Mouse (Mus musculus) skeletal muscle tissue, adult 2 months (tissue): ENCODE results near the gene Amd1.

ENCODE experiments used
- DNase-seq: peaks from one replicate; pipeline ENCODE4 v3.0.0-alpha.2; 2012; ENCODE audit warnings: low read depth, low spot score

Amd1 gene

DNA sequence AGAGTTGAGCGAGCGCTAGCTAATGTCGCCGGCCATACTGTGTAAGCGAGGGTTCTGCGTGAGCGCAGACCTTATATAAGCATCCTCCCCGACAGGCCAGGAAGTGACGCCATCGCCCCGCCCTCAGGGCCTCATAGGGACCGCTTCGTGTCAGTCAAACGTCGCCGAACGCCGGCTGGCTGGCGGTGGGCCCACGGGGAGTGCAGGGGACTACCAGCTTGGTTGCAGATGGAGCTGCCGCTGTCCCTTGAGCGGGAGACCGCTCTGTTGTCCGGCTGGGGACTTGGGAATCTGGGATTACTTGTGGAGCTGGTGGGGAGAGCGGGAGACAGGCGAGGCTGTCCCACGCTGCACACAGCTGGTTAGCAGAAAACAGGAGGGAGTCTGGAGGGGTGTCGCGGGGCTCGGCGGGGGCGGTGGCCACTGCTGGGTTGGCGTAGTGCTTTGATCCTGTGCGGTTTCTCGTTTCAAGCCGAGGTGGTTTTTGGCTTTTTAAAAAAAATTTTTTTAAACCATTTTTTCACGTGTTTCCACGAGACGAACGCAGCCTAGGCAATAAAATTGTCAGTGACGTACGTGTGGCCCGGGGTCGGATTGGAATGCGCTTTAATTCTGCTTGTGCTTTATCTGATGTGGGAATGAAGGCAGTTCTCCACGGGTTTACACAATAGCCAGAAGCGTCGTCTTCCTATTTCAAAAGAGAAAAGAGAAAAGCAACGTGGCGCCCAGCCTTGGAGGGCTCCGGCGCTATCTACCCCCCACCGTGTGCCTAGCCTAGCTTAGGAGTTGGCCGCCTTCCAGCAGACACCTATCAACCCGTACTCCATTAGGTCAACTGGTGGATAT, at the start of gene Amd1:
Gene Amd1, minus strand, starts transcription at position 47 of the 846 bp plus-strand sequence.
- DNase-seq, result peak; percentile 99

DNA sequence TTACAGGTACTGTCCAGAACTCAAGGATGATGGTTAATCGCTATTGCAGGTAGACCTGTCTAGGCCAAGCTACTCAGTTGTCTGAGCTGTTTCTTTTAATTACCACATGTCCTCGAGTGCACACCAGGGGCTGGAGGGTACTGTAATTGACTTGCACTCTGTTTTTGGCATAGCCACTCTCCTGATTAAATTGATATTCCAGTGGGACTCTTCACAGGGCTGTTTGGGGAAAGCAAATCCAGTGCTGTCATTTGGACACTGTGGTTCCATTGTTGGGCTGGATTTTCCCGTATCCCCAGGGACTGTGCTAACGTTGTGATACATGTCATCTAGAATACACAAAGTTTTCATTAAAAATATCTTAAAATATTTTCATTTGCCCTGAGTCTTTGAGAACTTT, 49.2 kb upstream of the Amd1 start:
- DNase-seq, result no peak

DNA sequence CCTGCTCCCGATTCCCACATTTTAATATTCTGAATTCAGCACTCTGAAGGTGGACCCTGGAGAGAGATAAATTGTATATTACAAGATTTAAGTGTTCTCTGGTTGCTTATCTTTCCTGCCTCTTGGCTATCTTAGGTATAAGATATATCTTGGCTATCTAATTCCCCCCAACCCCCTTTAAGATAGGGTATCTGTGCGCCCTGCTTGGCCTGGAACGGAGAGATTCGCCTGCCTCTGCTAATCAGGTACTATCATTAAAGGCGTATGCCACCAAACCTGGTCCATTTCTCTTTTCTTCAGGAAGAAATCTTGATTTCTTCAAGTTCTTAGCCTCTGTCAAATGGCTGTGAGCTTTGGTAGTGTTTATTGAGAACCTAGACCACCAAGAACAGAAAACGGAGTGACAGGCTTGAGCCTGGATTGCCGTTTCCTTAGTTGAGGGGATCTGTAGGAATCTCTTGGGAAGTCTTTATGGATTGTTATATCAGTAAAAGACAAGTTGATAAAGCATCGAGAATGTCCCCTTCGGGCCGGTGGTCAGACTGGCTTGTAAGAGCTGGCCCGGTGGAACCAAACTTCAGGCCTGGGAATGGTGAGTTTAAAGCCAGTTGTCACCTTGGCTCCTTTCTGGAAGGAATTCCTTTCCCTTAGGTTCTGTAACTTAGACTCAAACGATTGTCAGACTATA, 48.4 kb upstream of the Amd1 start:
- DNase-seq, result no peak

DNA sequence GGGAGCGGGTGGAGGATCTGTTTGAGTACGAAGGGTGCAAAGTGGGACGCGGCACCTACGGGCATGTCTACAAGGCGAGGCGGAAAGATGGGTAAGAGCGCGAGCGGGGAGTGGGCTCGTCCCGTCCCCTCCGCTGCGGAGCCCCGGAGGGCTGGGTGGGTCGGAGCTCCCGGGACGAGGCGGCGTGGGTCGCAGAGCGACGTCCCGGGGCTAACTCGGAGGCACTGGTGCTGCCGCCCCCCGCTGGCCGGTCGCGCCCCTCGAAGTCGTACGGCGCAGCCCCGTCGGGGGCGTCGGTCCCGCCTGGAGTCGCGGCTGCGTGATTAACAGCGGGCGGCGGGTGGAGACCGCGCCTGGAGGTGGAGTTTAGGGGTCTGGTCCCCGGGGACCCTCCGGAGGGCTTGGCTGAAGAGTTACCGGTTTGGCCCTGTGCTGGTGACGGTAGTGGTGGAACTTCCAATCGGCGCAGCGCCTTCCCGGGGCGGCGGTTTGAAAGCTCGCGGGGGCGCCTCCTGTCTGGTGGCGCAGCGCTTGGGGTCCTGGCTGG, 47.7 kb upstream of the Amd1 start:
- peak; percentile 50 for DNase-seq

DNA sequence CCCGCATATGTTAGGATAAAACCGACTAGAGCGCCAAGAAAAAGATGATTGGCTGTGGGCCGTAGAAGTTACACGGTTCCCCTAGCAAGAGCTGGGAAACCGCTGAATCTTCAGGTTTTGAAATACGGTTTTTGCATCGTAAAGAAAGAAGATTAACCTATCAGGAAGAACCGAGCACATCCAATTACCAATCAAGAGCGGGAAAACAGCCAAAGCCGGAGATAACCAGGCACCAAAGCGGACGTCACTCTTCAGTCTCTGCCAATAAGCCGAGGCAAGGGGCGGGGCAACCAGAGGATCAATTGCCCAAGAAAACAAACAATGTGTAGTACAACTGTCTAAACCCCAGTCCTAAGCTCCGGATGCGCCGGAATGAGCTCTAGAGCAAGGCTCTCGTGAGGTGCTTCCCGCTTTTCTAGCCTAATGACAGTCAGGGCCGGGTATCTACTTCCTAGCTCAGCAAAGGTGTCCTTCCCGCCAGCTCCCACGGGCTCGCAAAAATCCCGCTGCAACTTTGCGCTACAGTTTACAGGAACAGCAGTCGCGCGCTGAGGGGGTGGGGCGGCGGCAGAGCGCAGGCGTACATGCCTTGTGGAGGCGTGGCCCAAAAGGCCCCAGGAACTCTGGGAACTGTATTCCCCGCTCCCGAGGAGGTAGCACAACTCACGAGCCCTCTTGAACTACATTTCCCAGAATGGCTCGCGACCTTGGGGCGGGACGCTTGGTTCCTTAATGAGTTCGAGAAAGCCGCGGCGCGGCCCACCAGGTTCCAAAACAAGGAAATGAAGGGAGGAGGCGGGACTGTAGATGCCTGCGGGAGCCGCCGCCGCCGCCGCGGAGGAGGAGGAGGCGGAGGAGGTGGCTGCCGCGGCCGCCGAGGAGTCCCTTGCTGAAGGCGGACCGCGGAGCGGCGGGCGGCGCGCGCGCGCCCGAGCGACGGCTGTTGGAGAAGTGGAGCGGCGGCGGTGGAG, 46.9 kb upstream of the Amd1 start:
- DNase-seq, result peak; percentile 97

DNA sequence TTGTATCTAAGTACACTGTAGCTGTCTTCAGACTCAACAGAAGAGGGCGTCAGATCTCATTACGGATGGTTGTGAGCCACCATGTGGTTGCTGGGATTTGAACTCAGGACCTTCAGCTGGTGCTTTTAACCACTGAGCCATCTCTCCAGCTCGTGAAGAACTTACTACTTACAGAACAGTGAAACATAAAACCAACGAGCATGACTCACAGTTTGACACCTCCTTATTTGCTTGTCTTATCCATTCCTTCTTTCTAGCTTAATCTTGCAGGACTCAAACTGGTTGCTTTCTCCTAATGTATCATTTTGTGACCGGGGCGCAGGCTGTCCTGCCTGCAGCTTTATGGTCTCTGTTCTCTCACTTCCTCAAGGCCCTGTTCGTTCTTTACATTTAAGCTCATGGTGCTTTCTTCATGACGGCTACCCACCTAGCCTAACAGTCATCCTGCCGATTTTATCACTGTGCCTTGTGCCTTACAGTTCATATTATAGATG, 45.5 kb upstream of the Amd1 start:
- DNase-seq, result no peak

DNA sequence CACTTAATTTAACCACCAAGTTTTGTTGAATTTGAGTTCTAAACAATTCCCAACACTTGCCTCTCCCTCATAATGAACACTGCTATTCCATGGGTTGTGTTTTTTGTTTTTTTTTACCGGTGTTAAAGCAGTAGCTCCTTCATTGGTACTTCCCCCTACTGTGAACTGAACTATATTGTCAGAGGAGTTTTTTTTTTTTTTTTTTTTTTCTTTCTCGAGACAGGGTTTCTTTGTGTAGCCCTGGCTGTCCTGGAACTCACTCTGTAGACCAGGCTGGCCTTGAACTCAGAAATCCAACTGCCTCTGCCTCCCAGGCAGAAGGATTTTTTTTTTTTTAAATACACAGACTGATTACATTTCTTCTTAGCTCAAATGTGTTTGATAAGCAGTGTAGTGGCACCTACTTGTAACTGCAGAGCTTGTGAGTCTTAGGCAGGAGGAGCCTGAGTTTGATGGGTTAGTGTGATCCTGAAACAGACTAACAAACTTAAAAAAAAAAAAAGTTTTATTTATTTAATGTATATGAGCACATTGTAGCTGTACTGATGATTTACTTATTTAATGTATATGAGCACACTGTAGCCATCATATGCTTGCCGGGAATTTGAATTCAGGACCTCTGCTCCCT, 44.9 kb upstream of the Amd1 start:
- DNase-seq, result no peak

DNA sequence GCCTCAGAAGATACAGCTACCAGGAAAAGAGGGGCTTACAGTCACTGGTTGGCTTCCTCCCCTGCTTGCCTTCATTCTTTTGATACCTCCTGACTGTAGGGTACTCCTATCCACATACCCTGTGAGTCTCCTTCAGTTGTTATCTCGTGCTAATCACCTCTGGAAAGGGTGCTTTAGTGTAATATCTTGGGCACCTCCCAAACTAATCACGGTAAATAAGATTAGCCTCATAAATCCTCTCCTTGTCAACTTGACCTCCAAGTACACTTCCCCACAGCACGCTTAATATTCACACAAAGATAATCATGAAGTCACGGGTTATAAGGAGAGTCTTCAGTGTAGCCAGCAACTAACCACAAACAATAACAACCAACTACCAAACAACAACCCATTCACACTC, 40.0 kb upstream of the Amd1 start:
- DNase-seq, result no peak

DNA sequence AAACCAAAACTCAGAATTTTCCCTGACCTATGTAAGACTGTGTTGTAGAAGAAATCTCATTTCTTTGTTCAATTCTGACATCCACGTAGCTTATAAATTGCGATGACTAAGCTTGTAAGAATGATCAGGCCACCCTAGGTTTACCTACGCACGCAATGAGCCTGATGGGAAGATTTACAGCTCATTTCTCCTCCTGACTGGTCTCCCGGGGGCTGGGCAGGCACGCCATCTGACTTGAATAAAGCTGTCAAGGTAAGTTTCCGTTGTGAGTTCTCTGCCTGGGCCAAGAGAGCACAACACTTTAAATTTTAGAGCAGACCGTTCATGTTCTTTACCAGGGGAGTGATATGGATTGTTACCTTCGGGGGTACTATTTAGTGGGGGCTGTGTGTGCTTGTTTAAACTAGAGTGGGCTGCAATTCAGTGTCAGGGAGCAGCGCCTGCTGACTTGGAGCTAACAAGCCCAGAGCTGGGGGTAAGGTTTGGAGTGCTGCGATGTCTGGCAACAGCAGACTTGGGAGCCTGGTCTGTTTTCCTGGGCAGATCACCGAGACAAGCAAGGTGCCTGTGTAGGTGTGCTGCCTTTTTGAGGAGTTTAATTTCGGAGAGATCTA, 37.5 kb upstream of the Amd1 start, which contains the start of gene Cdk19:
Gene Cdk19, plus strand, starts transcription at position 214 of the 614 bp plus-strand sequence.
- no peak for DNase-seq

DNA sequence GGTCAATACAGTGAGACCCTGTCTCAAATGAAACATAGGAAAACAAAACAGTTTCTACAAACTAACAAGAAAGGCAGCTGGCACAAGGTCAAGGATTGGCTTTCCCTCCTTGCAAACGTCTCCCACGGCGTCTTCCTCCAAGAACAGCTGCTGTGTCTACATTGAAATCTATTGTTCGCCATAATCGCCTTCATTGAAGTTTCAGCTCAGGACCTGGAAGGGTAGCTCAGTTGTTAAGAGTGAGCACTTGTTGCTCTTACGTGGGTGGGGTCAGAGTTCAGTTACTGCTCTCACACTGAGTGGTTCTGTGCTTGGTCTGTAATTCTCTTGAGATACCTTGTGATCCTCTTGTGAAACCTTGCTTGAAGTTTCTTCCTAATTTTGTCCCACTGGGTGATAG, 30.9 kb upstream of the Amd1 start:
- no peak for DNase-seq

DNA sequence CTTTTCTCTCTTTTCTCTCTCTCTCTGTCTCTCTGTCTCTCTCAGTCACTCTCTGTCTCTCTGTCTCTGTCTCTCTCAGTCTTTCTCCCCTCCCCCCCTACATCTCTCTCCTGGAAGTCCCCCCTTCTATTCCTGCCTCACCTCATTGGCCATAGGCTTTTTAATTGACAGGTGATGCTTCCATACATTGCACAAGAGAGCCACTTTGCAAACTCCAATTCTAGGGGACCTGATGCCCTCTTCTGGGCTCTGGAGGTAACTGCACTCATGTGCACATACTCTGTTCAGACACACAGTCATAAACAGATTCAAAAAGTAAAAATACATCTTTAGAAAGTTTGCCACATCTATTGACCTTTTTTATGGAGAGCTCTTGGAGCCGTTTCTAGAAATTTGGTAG, 28.3 kb upstream of the Amd1 start:
- DNase-seq, result no peak

DNA sequence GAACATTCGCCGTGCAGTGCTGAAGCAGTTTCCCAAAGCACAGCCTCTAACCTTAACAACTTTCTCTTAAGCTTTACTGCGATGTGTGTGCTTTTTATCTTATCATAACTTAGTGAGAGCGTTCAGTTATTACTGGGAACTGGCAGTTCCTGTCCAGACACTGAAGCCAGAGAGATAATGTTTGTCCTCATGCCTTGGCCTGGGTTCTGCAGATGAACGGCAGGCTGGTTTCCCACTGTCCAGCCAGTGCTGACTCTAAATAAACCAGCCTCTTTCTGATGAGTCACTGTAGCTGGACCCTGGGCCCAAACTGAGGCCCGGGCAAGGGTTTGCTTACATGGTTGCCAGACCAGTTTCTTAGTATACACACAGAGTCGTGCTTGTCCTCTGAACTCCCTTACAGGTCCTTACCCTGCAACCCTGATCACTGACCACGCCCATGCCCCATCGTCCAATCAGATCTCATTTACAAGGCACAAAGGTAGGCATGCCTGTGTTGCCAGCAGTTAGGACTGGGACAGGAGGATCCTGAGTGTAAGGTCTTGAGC, 26.1 kb upstream of the Amd1 start:
- peak; percentile 92 for DNase-seq

DNA sequence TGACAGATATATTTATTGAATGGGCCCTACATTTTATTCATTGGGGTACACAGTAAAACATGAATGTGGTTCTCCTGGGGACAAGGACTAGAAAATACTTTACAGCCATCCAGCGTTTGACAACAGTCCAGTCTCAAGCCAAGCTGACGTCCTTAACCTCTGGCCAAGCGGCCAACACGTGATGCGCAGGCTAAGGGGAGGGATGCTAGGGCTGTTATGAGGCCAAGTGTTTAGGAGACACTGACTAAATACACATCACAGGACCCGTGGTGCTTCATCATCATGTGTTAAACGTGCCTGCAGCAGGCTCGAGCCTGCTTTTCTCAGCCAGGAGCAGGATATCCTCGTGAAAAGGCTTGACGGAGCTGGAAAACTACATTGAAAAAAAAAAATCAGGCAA, 18.3 kb upstream of the Amd1 start:
- no peak for DNase-seq

DNA sequence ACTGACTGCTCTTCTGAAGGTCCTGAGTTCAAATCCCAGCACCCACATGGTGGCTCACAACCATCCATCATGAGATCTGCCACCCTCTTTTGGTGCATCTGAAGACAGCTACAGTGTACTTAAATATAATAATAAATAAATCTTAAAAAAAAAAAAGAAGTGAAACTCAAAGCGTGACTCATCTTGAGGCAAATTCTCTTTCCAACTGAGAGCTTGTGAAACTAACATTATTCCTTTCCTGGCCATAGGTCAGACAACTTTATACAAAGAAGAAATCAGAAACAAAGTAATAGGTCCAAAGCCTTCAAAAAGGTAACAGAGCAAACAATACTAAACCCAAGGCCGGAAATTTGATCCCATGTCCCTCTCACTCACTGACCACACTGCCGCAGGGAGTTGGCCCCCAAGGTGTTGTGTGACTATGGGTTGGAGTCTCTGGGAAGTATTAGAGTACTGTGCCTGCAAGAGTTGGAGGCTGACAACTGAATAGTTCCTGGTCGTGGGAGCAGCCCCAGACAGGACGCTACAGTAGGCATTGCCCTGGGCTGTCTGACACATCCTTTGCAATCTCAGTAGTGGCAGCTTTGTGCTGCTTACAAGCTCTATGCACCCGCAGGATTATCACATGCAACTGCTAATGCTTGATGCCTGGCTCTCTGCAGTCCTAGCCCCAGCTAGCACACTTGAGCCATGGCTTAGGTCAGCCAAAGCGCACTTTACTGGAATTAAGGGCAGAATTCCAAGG, 15.0 kb upstream of the Amd1 start:
- no peak for DNase-seq

DNA sequence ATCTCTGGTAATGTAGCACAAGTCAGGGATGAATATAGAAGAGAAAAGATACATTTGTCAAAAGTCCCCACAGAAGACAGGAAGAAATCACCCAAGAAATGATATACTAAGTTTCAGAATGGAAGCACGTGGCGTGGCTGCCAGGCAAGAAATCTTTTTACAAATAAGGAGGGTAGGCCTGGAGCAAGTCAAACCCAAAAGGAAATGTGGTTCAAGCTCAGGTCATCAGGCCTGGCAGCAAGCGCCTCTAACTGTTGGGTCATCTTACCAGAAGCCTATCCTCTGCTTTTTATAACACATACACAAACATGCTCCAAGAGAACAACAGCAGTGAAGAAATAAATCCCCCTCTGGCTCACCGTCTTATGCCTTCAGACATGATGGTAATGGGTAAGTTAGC, 10.8 kb upstream of the Amd1 start:
- peak; percentile 47 for DNase-seq

DNA sequence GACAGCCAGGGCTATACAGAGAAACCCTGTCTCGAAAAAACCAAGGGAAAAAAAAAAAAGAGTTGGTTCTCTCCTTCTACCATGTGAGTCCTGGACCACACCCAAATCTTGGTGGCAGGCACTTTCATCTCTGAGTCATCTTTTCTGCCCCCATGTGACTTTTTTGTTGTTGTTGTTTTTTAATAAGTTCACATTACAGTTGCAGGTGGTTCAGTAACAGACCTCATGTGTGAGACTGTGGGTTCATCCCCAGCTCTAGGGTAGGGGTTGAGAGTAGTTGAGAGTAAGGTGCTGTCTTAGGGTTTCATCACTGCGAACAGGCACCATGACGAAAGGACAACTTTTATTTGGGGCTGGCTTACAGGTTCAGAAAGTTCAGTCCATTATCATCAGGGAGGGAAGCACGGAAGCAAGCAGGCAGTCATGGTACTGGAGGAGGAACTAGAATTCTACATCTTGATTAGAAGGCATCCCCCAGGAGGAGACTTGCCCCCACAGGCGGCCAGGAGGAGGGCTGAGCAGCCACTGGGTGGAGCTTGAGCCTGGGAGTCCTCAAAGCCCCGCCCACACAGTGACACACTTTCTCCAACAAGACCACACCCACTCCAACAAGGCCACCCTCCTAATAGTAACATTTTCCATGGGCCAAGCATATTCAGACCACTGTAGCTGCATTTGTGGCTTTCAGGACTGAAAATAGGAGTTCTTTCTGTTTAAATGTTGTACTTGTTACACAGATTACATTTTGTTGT, 8.1 kb upstream of the Amd1 start:
- no peak for DNase-seq

DNA sequence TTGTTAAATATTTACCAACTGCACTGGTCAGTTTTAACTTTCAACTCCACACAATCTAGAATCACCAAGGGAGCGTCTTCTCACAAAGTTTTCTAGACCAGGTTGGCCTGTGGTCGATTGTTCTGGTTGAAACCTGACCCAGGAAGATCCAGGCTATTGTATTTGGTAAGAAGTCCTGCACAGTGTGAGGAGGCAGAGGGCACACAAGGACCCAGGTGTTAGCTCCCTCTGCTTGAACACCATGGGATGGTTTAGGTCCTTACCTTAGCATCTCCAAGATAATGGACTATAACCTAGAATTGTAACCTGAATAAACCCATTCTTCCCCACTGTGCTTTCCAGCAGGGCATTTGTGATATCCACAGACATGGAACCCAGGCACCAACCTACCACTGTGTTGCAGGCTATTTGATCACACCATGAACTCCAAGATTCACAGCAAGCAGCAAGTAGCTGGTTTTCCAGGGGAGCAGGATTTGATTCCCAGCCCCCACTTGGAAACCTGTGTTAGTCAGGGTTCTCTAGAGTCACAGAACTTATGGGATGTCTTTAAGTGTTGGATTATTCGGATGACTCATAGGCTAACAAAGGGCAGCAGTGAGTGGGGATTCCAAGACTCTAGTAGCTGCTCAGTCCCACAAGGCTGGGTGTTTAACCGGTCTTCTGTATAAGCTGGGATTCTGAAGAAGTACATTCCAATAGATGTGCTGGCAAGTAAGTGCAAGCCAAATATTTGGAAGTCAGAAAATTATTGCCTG, 6.0 kb upstream of the Amd1 start:
- DNase-seq, result no peak

DNA sequence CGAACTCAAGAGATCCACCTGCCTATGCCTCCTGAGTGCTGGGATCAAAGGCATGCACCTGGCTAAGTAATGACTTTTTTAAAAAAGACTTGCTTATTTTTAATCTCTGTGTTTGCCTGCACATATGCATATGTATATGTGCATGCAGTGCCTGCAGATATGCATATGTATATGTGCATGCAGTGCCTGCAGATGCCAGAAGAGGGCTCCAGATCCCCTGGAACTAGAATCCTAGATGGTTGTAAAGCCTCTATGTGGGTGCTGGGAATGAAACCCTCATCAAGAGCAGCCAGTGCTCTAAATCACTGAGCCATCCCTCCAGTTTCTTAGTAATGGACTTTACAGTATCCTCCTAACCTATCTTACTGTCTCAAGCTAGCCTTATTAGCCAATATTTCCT, 4.0 kb upstream of the Amd1 start:
- DNase-seq, result no peak
